Mouse (Mus musculus): ENCODE data around the gene Prss36. TPM values are rescaled to one million over a fixed set of nuclear protein-coding genes. Genes with fewer than 3 reads are reported as not detected.
A peak's percentile ranks its signal among the peaks of the same experiment; 100 is the strongest.

Gene Prss36
- total and polyA plus RNA-seq, 3 experiments: 0.76 to 8.9 (median 4.0) TPM

DNA sequence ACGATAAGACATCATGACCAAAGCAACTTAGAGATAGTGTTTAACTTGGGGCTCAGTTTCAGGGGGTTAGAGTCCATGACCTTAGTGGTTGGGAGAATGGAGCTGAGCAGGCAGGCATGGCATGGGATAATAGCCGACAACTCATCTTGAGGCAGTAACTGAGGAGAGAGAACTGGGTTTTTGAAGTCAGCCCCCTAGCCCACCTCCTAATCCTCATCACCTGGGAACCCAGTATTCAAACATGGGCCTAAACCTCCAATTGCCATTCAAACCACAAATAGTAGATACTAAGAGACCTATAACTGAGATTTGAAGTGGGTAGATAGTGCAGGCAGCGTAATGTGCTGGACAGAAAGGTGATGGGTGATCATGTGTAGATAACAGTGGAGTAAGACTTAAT is 34.1 kb upstream of the Prss36 start:
- H3K27me3 ChIP-seq (ENCODE audit: insufficient read depth, low read length): no peaks in the 10 kb centered on the region
- H3K9me3 ChIP-seq (replicated peaks): no peaks in the 10 kb centered on the region
- peaks cover 99% of the 10 kb centered on the region for H3K36me3 ChIP-seq (replicated peaks)
- TF ChIP-seq TAL1 (conservative IDR thresholded peaks at IDR 0.05; ENCODE audit: low read depth, low read length) (no peak), CTCF (IDR thresholded peaks at IDR 0.05; ENCODE audit: low read depth, low read length) (no peak), POLR2AphosphoS5 (IDR thresholded peaks at IDR 0.05; ENCODE audit: insufficient replicate concordance, low read depth, low read length) (no peak), GATA1 (IDR thresholded peaks at IDR 0.05; ENCODE audit: borderline replicate concordance, low read length) (no peak), GATA2 (IDR thresholded peaks at IDR 0.05; ENCODE audit: borderline replicate concordance, low read depth, low read length) (no peak)
- DNase-seq (ENCODE audit: low spot score) (no peak), ATAC-seq (ENCODE audit: extremely low read depth, insufficient number of reproducible peaks, low FRiP score, poor library complexity, severe bottlenecking) (no peak)
- H3K4me3 ChIP-seq (ENCODE audit: low read depth, low read length): no peak overlapping the region
- H3K4me1 ChIP-seq (ENCODE audit: insufficient read depth, low read depth, low read length): peaks cover 8% of the 10 kb centered on the region

DNA sequence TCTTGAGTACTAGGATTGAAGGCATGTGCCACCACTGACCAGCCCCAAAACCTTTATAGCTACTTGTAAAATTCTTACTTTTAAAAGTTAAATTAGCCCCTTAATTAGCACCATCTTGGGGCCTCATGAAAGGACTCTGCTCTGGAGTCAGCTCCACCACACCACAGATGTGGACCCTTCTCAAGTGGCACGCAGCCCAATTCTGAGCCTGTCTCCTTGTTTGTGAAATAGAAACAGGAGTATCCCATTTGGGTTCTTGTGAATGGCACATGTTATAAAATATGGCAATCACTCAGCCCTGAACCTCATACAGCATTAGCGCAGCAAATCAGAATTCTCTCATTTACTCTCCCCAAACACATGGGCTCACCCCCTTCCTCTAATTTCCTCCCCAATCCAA is 32.3 kb upstream of the Prss36 start:
- DNase-seq (ENCODE audit: low spot score) (no peak), ATAC-seq (ENCODE audit: extremely low read depth, insufficient number of reproducible peaks, low FRiP score, poor library complexity, severe bottlenecking) (no peak)
- no peaks in the 10 kb centered on the region for H3K9me3 ChIP-seq (replicated peaks)
- H3K36me3 ChIP-seq (replicated peaks): peaks cover 98% of the 10 kb centered on the region
- no peaks in the 10 kb centered on the region for H3K27me3 ChIP-seq (ENCODE audit: insufficient read depth, low read length)
- peaks cover 14% of the 10 kb centered on the region for H3K4me1 ChIP-seq (ENCODE audit: insufficient read depth, low read depth, low read length)
- TF ChIP-seq GATA2 (IDR thresholded peaks at IDR 0.05; ENCODE audit: borderline replicate concordance, low read depth, low read length): no peak
- no peak for TF ChIP-seq CTCF (IDR thresholded peaks at IDR 0.05; ENCODE audit: low read depth, low read length)
- no peak for TF ChIP-seq TAL1 (conservative IDR thresholded peaks at IDR 0.05; ENCODE audit: low read depth, low read length)
- TF ChIP-seq GATA1 (IDR thresholded peaks at IDR 0.05; ENCODE audit: borderline replicate concordance, low read length): no peak
- TF ChIP-seq POLR2AphosphoS5 (IDR thresholded peaks at IDR 0.05; ENCODE audit: insufficient replicate concordance, low read depth, low read length): no peak
- no peak overlapping the region for H3K4me3 ChIP-seq (ENCODE audit: low read depth, low read length)

DNA sequence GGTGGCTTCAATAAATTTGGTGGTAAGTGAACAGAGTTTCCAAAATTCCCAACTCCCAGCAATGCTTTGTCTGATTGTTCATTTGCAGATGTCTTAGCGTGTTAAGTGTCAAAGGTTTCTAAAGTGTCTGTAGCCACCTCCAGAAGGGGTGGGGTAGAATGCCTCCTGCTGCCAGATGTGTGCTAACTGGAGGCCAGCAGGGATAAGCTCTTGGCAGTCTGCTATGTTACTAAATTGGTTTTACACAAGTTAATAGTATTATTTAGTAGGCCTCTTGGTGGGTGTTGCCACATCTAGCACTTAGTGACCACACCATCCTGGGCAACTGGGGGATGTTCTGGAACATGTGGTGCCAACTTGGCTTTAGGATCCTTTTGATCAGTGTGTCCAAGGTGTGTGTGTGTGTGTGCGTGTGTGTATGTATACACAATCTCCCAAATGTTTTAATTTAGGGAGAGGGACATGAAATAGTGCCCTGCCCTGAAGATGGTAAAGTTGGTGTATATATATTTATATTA is 27.9 kb upstream of the Prss36 start:
- TF ChIP-seq POLR2AphosphoS5 (IDR thresholded peaks at IDR 0.05; ENCODE audit: insufficient replicate concordance, low read depth, low read length): no peak
- TF ChIP-seq TAL1 (conservative IDR thresholded peaks at IDR 0.05; ENCODE audit: low read depth, low read length): no peak
- TF ChIP-seq GATA1 (IDR thresholded peaks at IDR 0.05; ENCODE audit: borderline replicate concordance, low read length): no peak
- TF ChIP-seq GATA2 (IDR thresholded peaks at IDR 0.05; ENCODE audit: borderline replicate concordance, low read depth, low read length): no peak
- TF ChIP-seq CTCF (IDR thresholded peaks at IDR 0.05; ENCODE audit: low read depth, low read length): no peak
- ATAC-seq (ENCODE audit: extremely low read depth, insufficient number of reproducible peaks, low FRiP score, poor library complexity, severe bottlenecking) (no peak), DNase-seq (ENCODE audit: low spot score) (no peak)
- Histone ChIP-seq H3K27me3 (ENCODE audit: insufficient read depth, low read length) (no peaks in the 10 kb centered on the region), H3K9me3 (replicated peaks) (no peaks in the 10 kb centered on the region), H3K36me3 (replicated peaks) (peaks cover 96% of the 10 kb centered on the region), H3K4me3 (ENCODE audit: low read depth, low read length) (no peak overlapping the region), H3K4me1 (ENCODE audit: insufficient read depth, low read depth, low read length) (peaks cover 37% of the 10 kb centered on the region)

DNA sequence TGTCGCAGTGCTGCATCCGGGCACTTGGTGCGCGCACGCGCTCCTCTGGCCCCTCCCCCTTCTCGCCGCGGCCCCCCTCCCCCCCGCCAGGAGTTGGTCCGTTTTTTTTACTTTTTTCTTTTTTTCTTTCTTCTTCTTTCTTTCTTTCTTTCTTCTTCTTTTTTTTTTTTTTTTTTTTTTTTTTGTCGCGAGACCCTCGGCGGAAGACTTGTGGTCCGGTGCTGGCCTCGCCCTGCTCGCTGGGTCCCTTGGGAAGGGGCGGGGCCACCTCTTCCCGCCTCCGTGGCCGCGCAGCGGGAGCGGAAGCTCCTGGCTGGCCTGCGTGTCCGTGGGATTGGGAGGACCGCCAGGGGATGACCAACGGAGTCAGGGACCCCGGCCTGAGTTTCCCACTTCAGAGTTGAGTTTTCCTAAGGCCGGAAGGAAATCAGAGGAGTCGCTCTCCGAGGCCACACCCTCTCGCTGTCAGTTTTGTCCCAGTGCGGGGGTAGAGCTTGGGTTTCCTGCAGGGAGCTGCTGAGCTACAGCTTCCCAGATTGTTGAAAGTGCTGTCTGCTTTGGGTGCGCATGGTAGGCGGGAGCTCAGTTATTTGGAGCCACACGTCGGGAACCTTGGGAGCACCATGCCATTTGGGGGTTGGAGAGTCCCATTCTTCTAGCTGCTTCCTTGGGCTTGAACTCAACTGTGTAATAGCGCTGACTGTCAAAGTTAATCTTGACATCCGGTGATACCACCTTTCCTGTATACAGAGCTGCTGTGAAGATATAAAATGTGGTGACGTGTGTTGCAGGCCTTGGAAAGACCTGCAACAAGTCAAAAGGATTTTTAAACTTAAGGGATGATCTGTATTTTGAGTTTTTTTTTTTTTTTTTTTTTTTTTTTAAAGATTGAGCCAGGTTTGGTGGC is 21.6 kb upstream of the Prss36 start:
- TF ChIP-seq POLR2AphosphoS5 (IDR thresholded peaks at IDR 0.05; ENCODE audit: insufficient replicate concordance, low read depth, low read length) (peak; percentile 85; the same call in 1 of the 2 replicates), GATA2 (IDR thresholded peaks at IDR 0.05; ENCODE audit: borderline replicate concordance, low read depth, low read length) (no peak)
- Histone ChIP-seq H3K36me3 (replicated peaks) (peaks cover 43% of the 10 kb centered on the region), H3K4me3 (ENCODE audit: low read depth, low read length) (peak overlapping the region; percentile 94), H3K27me3 (ENCODE audit: insufficient read depth, low read length) (no peaks in the 10 kb centered on the region; the same call in 1 of the 2 replicates), H3K9me3 (replicated peaks) (no peaks in the 10 kb centered on the region), H3K4me1 (ENCODE audit: insufficient read depth, low read depth, low read length) (peaks cover 38% of the 10 kb centered on the region)
- ATAC-seq (ENCODE audit: extremely low read depth, insufficient number of reproducible peaks, low FRiP score, poor library complexity, severe bottlenecking): no peak
- DNase-seq (ENCODE audit: low spot score): peak; percentile 70

GRCm38 (mm10) chr7:127967004-127967921 is 20.7 kb upstream of the Prss36 start, which contains the start of gene Fus:
Gene Fus, plus strand, starts transcription at chr7:127967457.
- ATAC-seq (ENCODE audit: extremely low read depth, insufficient number of reproducible peaks, low FRiP score, poor library complexity, severe bottlenecking) (peak; percentile 89), DNase-seq (ENCODE audit: low spot score) (peak; percentile 91)
- no peak for TF ChIP-seq GATA2 (IDR thresholded peaks at IDR 0.05; ENCODE audit: borderline replicate concordance, low read depth, low read length)
- peak; percentile 99 for TF ChIP-seq POLR2AphosphoS5 (IDR thresholded peaks at IDR 0.05; ENCODE audit: insufficient replicate concordance, low read depth, low read length)
- peak within 1 kb of the TSS; percentile 94 for H3K4me3 ChIP-seq (ENCODE audit: low read depth, low read length)
- H3K27me3 ChIP-seq (ENCODE audit: insufficient read depth, low read length): no peaks in the 10 kb centered on the region; the same call in 1 of the 2 replicates
- no peaks in the 10 kb centered on the region for H3K9me3 ChIP-seq (replicated peaks)
- H3K4me1 ChIP-seq (ENCODE audit: insufficient read depth, low read depth, low read length): peaks cover 30% of the 10 kb centered on the region
- peaks cover 34% of the 10 kb centered on the region for H3K36me3 ChIP-seq (replicated peaks)

Data from G1E (cell line).